Mouse (Mus musculus) CH12F3 (cell line): ENCODE data around the gene Mecr.
"Not testable (repeated sequence)": the region's sequence is repeated elsewhere in the genome, so short reads cannot be mapped to it uniquely, and the experiment has no call there.

Source experiments
- in situ Hi-C: fragments of 300-500 bp; cut with MboI; formaldehyde crosslinking; loops from 2 replicates; pipeline ENCODE4 v1.14.3; 2020; ENCODE audit warnings: low sequenced_read_pairs

The Mecr gene

GRCm38 (mm10) chr4:131843290-131843743 lies at the start of gene Mecr:
Gene Mecr, plus strand, starts transcription at chr4:131843470.
- in situ Hi-C loops, result loop anchor here (25.0 kb wide), 2 partner anchors 581 to 881 kb away; no protein-coding TSS in a partner anchor

GRCm38 (mm10) chr4:131796312-131797080 lies 46.8 kb upstream of the Mecr start:
- in situ Hi-C loops, result no loop called here

GRCm38 (mm10) chr4:131797483-131797882 lies 45.8 kb upstream of the Mecr start:
- in situ Hi-C loops, result no loop called here

- in situ Hi-C loops, result no loop called here
These were observed 45.4 kb upstream of the Mecr start for GRCm38 (mm10) chr4:131797920-131798319.

- in situ Hi-C loops, result no loop called here
These were observed 44.3 kb upstream of the Mecr start for GRCm38 (mm10) chr4:131798968-131799367.

GRCm38 (mm10) chr4:131803846-131804245 lies 39.4 kb upstream of the Mecr start:
- in situ Hi-C loops, result no loop called here

- in situ Hi-C loops, result not testable (repeated sequence)
These were observed 38.5 kb upstream of the Mecr start for GRCm38 (mm10) chr4:131804732-131805131.

- in situ Hi-C loops, result no loop called here
These were observed 38.0 kb upstream of the Mecr start for GRCm38 (mm10) chr4:131805255-131805654.

- in situ Hi-C loops, result no loop called here
These were observed 30.8 kb upstream of the Mecr start for GRCm38 (mm10) chr4:131812458-131812857.

- in situ Hi-C loops, result no loop called here
These were observed 29.5 kb upstream of the Mecr start for GRCm38 (mm10) chr4:131813798-131814197.

- in situ Hi-C loops, result no loop called here
These were observed 28.4 kb upstream of the Mecr start for GRCm38 (mm10) chr4:131814869-131815268.

- in situ Hi-C loops, result no loop called here
These were observed 27.5 kb upstream of the Mecr start for GRCm38 (mm10) chr4:131815774-131816173.

- in situ Hi-C loops, result no loop called here
These were observed 24.3 kb upstream of the Mecr start for GRCm38 (mm10) chr4:131818926-131819325.

- in situ Hi-C loops, result no loop called here
These were observed 22.0 kb upstream of the Mecr start for GRCm38 (mm10) chr4:131821161-131821731.

GRCm38 (mm10) chr4:131822583-131822982 lies 20.7 kb upstream of the Mecr start:
- in situ Hi-C loops, result no loop called here

- in situ Hi-C loops, result loop anchor here (25.0 kb wide), 2 partner anchors 563 to 863 kb away; no protein-coding TSS in a partner anchor
These were observed 18.3 kb upstream of the Mecr start for GRCm38 (mm10) chr4:131824939-131825338.

GRCm38 (mm10) chr4:131825830-131826229 lies 17.4 kb upstream of the Mecr start:
- in situ Hi-C loops, result loop anchor here (25.0 kb wide), 2 partner anchors 564 to 864 kb away; no protein-coding TSS in a partner anchor

- in situ Hi-C loops, result loop anchor here (25.0 kb wide), 2 partner anchors 565 to 865 kb away; no protein-coding TSS in a partner anchor
These were observed 16.4 kb upstream of the Mecr start for GRCm38 (mm10) chr4:131826905-131827304.

GRCm38 (mm10) chr4:131829123-131829522 lies 14.1 kb upstream of the Mecr start:
- in situ Hi-C loops, result loop anchor here (25.0 kb wide), 2 partner anchors 567 to 867 kb away; no protein-coding TSS in a partner anchor

- in situ Hi-C loops, result loop anchor here (10.0 to 25.0 kb wide), 4 partner anchors 47 to 869 kb away; no protein-coding TSS in a partner anchor
These were observed 11.7 kb upstream of the Mecr start for GRCm38 (mm10) chr4:131831546-131832045.

GRCm38 (mm10) chr4:131832759-131833407 lies 10.4 kb upstream of the Mecr start:
- in situ Hi-C loops, result loop anchor here (10.0 to 25.0 kb wide), 4 partner anchors 48 to 871 kb away; no protein-coding TSS in a partner anchor
